Mouse (Mus musculus): Measurements from ENCODE around the gene Dtymk.
"Not testable (repeated sequence)": the region's sequence is repeated elsewhere in the genome, so short reads cannot be mapped to it uniquely, and the experiment has no call there.

Dtymk gene

GRCm38 (mm10) chr1:93801741-93802238 is at the start of gene Dtymk:
Dtymk (minus strand) TSS chr1:93801934.
- DNase-seq (ENCODE audit: low spot score in 2 of 2): peak; percentile 73 to 90

GRCm38 (mm10) chr1:93845766-93846366 is 44.1 kb upstream of the Dtymk start:
- not testable (repeated sequence) for DNase-seq (ENCODE audit: low spot score in 2 of 2)

- not testable (repeated sequence) for DNase-seq (ENCODE audit: low spot score in 2 of 2)
These were observed 36.8 kb upstream of the Dtymk start for GRCm38 (mm10) chr1:93838569-93838968.

GRCm38 (mm10) chr1:93837335-93837734 is 35.6 kb upstream of the Dtymk start:
- DNase-seq (ENCODE audit: low spot score in 2 of 2): no peak

GRCm38 (mm10) chr1:93836532-93836913 is 34.8 kb upstream of the Dtymk start:
- no peak for DNase-seq (ENCODE audit: low spot score in 2 of 2)

- no peak for DNase-seq (ENCODE audit: low spot score in 2 of 2)
These were observed 34.3 kb upstream of the Dtymk start for GRCm38 (mm10) chr1:93835876-93836531.

- DNase-seq (ENCODE audit: low spot score in 2 of 2): no peak
These were observed 33.5 kb upstream of the Dtymk start for GRCm38 (mm10) chr1:93835211-93835610.

- no peak for DNase-seq (ENCODE audit: low spot score in 2 of 2)
These were observed 33.0 kb upstream of the Dtymk start for GRCm38 (mm10) chr1:93834671-93835150.

- not testable (repeated sequence) for DNase-seq (ENCODE audit: low spot score in 2 of 2)
These were observed 31.1 kb upstream of the Dtymk start for GRCm38 (mm10) chr1:93832754-93833360.

- no peak for DNase-seq (ENCODE audit: low spot score in 2 of 2)
These were observed 24.8 kb upstream of the Dtymk start for GRCm38 (mm10) chr1:93826540-93826835.

GRCm38 (mm10) chr1:93825771-93826539 is 24.2 kb upstream of the Dtymk start:
- DNase-seq (ENCODE audit: low spot score in 2 of 2): no peak

- DNase-seq (ENCODE audit: low spot score in 2 of 2): peak; percentile 92 to 93
These were observed 23.5 kb upstream of the Dtymk start for GRCm38 (mm10) chr1:93825105-93825674.

- no peak for DNase-seq (ENCODE audit: low spot score in 2 of 2)
These were observed 22.9 kb upstream of the Dtymk start, which contains the start of gene D2hgdh for GRCm38 (mm10) chr1:93824609-93825008. D2hgdh (plus strand) TSS chr1:93824909.

- no peak for DNase-seq (ENCODE audit: low spot score in 2 of 2)
These were observed 22.2 kb upstream of the Dtymk start for GRCm38 (mm10) chr1:93823796-93824495.

GRCm38 (mm10) chr1:93818722-93819121 is 17.0 kb upstream of the Dtymk start:
- DNase-seq (ENCODE audit: low spot score in 2 of 2): no peak

- DNase-seq (ENCODE audit: low spot score in 2 of 2): no peak
These were observed 16.2 kb upstream of the Dtymk start for GRCm38 (mm10) chr1:93817823-93818532.

GRCm38 (mm10) chr1:93811495-93812039 is 9.8 kb upstream of the Dtymk start:
- DNase-seq (ENCODE audit: low spot score in 2 of 2): no peak

- DNase-seq (ENCODE audit: low spot score in 2 of 2): no peak
These were observed 8.3 kb upstream of the Dtymk start for GRCm38 (mm10) chr1:93810011-93810410.

GRCm38 (mm10) chr1:93808871-93809270 is 7.1 kb upstream of the Dtymk start:
- DNase-seq (ENCODE audit: low spot score in 2 of 2): no peak

Measured in urinary bladder, adult 18-20 months (tissue).